Mouse (Mus musculus) heart, postnatal 14 days (tissue): ENCODE results near the gene Ntn4. TPM values are rescaled to one million over a fixed set of nuclear protein-coding genes. Genes with fewer than 3 reads are reported as not detected.

ENCODE experiments used
- DNase-seq, 2 experiments: peaks; one replicate each; pipeline ENCODE4 v3.0.0; 2021 to 2022
- intact Hi-C: fragments of 180-260 bp; cut with DNase I; formaldehyde crosslinking; loops from one replicate; pipeline ENCODE4 v1.15.1; 2025
- long read RNA-seq, 2 experiments: library from polyadenylated mRNA; stranded (forward); transcript quantifications; one replicate each; pipeline ENCODE4 v2.0.0; 2021
- total RNA-seq, 2 experiments: library from RNA; stranded (reverse); gene quantifications; 2 replicates each; pipeline ENCODE4 v1.2.3; 2021

The Ntn4 gene
- 10 to 100 TPM; 18.0 to 18.4 TPM for total RNA-seq
- long read RNA-seq, experiment 1, transcript Ntn4-201 (10 exons, 3,646 nt) = major isoform, 45 of 47 reads
- long read RNA-seq, experiment 1, partial matches to known transcripts = 2 of 47 reads
- long read RNA-seq, experiment 1, other reads (novel, unspliced or antisense) = 0 of 47 reads
- long read RNA-seq, experiment 2, transcript Ntn4-201 (10 exons, 3,646 nt) = major isoform, 38 of 42 reads
- long read RNA-seq, experiment 2, partial matches to known transcripts = 3 of 42 reads
- long read RNA-seq, experiment 2, other reads (novel, unspliced or antisense) = 1 of 42 reads

GRCm38 (mm10) chr10:93640521-93640952, at the start of gene Ntn4:
Gene Ntn4, plus strand, starts transcription at chr10:93640681.
- intact Hi-C loops = loop anchor here (5.0 kb wide), 1 partner anchor 62 kb away; no protein-coding TSS in a partner anchor
- DNase-seq = no peak

GRCm38 (mm10) chr10:93592456-93592855, 48.0 kb upstream of the Ntn4 start:
- no peak for DNase-seq
- intact Hi-C loops = loop anchor here (5.0 kb wide), 2 partner anchors 170 to 185 kb away; no protein-coding TSS in a partner anchor

DNA sequence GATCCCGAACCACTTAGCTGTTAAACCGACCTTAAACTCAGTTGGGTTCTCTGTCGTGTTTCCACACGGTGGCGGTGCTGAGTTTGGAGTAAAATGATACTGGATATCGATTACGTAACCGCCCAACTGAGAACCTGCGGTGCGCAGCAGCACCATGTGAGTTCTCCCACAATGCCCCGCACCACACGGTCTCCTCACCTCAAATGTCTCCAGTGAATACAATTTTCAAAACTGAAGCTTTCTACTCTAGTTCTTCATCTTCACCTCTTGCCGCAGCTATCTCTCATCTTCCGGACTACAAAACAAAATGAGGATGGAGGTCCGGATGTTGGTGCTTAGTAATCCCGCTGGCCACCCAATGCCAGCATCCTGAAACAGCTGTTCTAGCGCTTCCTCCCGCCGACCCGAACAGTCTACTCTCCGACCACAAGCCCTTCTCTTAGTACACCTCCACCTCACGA, 46.4 kb upstream of the Ntn4 start:
- peak; percentile 81 to 87 for DNase-seq
- intact Hi-C loops = loop anchor here (1.0 to 5.0 kb wide), 3 partner anchors 168 to 219 kb away; no protein-coding TSS in a partner anchor

GRCm38 (mm10) chr10:93595831-93596230, 44.6 kb upstream of the Ntn4 start:
- intact Hi-C loops = no loop called here
- DNase-seq = no peak

- no peak for DNase-seq
- intact Hi-C loops = no loop called here
Observed at GRCm38 (mm10) chr10:93596641-93597040, 43.8 kb upstream of the Ntn4 start.

DNA sequence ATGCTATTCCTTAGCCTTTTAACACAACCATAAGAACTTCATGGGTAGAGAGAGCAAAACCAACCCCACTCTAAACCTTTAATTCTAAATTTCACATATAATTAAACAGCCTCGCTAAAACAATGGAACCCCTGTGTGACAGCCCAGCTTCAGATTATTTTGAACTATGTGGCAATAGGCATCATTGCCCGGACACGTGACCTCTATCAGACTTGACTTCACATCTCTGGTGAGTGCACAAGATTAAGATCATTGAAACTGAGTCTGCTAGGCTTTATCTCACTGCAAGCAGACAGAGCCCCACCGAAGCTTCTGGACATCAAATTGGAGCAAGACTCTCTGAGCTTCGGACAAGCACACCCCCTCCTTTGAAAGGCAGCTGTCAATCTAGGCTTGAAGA, 38.2 kb upstream of the Ntn4 start:
- DNase-seq = no peak
- intact Hi-C loops = no loop called here

- no peak for DNase-seq
- intact Hi-C loops = no loop called here
Observed at GRCm38 (mm10) chr10:93603256-93603655, 37.2 kb upstream of the Ntn4 start.

DNA sequence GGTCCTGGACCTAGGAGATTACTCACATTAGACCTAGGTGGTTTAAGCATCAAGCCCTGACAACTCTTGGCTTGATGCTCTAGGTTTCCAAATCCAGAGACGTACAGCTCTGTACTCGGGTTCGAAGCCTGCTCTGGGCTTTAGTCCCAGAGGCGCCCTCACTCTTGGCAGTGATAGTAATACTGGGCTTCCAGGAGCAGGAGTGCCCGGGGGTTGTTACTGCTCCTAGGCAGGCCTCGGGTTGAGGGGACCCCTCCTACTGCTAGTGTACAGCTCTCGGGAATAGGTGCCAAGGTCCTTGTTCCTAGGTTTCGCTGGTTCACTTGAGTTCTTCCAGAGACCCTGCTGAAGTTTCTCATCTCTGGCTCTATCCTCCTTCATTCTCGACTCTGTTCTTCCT, 34.2 kb upstream of the Ntn4 start:
- no peak for DNase-seq
- intact Hi-C loops = no loop called here

- DNase-seq = no peak
- intact Hi-C loops = no loop called here
Observed at GRCm38 (mm10) chr10:93608051-93608450, 32.4 kb upstream of the Ntn4 start.

GRCm38 (mm10) chr10:93609236-93609635, 31.2 kb upstream of the Ntn4 start:
- intact Hi-C loops = no loop called here
- no peak for DNase-seq

GRCm38 (mm10) chr10:93610896-93611295, 29.6 kb upstream of the Ntn4 start:
- intact Hi-C loops = loop anchor here (1.0 to 5.0 kb wide), 2 partner anchors 165 to 201 kb away; no protein-coding TSS in a partner anchor
- DNase-seq = no peak

DNA sequence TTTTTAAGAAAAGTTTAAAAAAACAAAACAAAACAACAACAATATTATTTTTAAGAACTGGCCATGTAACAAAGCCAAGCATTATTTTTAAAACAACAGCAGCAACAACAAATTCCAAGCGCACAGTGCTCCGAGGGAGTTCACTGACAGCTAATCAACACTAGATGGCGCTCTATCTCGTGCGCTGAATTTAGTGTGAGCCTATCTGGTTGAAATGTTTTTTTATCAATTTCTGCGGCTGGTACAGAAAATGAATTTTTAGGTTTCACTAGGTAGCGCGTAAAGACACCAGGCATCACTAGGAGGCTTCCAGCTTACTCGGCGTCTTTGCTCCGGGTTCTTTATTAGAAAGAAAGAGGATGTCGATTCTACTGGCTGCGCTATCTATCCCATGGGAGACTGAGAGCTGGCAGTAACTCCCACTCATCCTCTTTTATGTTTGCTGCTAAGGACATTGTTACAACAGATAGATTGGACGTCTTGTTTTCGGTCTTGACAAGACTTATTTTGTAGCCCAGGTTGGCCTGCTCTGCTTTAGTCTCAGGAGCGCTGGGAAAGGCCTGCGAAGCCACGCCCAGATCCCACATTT, 29.0 kb upstream of the Ntn4 start:
- intact Hi-C loops = loop anchor here (1.0 to 5.0 kb wide), 2 partner anchors 165 to 201 kb away; no protein-coding TSS in a partner anchor
- peak; percentile 23 to 37 for DNase-seq

- no peak for DNase-seq
- intact Hi-C loops = loop anchor here (5.0 kb wide), 1 partner anchor 197 kb away; no protein-coding TSS in a partner anchor
Observed at GRCm38 (mm10) chr10:93614850-93615249, 25.6 kb upstream of the Ntn4 start.

- intact Hi-C loops = no loop called here
- no peak for DNase-seq
Observed at GRCm38 (mm10) chr10:93620438-93621179, 19.9 kb upstream of the Ntn4 start.

DNA sequence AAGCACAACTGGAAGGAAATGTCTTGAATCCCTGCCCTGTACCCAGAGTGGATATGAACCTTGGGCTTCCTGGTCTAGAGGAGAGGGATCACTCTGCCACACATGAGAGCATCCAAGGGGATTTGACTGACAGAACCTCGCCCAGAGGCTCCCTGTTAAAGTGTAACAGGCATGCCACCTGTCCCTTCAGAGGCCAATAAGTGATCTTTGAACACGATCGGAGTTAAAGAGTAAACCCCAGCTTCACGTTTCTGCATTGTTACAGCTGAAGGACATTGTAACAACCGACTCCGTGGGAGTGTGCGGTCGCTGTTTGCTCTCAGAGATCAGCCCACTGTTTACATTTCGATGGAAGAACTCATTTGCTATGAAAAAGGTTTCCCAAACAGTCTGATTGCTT, 16.8 kb upstream of the Ntn4 start:
- intact Hi-C loops = no loop called here
- DNase-seq = no peak

DNA sequence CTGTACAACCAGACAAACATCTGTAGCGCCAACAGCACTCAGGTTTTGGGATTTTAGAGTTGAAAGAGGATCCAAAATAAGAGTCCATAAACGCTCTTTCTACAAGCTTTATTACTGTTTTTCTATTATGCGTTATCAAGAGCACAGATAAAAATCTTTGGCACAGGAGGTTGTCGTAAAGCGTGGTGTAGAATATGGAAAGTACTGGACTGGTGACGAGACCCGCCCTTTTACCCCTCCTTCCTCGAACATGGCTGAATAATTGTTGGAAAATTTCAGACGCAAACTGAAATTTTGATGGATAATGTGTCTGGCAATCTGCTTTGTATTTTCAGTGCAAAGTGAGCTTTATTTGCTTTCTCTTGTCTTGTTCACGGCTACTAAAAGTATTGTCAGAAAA, 16.3 kb upstream of the Ntn4 start:
- intact Hi-C loops = no loop called here
- no peak for DNase-seq

- DNase-seq = no peak
- intact Hi-C loops = no loop called here
Observed at GRCm38 (mm10) chr10:93630310-93630709, 10.2 kb upstream of the Ntn4 start.

DNA sequence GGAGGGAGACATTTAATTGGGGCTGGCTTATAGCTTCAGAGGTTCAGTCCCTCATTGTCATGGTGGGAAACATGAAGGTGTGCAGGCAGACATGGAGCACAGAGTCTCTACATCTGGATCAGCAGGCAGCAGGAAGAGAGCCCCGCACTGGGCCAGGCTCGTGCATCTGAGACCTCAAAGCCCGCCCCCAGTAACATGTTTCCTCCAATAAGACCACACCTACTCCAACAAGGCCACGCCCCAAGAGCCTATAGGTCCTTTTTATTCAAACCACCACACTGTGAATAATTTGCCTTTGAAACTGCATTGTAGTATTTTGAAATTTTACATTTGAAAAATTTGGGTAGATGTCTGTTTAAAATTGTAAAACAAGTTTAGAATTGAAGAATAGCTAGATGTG, 8.4 kb upstream of the Ntn4 start:
- intact Hi-C loops = no loop called here
- DNase-seq = no peak

DNA sequence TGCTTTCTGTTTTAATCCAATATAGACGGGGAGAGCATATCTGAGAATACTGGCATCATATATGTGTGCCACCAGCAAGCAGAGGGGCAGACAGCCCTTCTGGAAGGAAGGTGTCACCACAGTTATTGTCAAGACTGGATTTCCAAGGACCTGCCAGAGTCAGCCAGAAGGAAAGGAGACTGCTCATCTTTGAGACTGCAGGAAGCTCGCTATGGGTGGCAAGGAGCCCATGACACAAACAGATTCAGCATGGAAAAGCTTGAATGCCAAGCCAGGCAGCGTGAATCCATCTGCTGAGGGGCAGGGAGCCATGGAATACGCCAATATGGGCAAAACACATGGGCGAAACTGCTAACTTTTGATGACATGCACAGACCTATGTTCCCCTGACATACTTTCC, 6.9 kb upstream of the Ntn4 start:
- intact Hi-C loops = no loop called here
- no peak for DNase-seq

DNA sequence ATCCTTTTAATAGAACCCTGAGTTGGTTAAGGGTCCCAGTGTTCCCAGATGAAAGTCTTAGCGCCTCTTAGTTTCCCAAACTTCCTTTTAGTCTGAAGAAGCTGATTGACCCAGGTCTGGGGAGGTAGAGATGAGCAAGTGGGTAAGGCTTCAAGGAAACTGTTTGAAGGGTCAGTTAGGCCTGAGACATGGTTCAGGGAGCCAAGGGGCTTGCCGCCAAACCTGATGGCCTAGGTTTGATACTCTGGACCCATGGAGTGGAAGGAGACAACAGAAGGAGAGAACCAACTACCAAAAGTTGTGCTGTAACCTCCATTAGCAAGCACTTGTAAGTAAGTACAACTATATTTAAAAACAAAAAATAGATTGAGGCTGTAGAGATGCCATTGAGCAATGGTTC, 6.5 kb upstream of the Ntn4 start:
- no peak for DNase-seq
- intact Hi-C loops = no loop called here

GRCm38 (mm10) chr10:93635941-93636340, 4.5 kb upstream of the Ntn4 start:
- DNase-seq = no peak
- intact Hi-C loops = no loop called here
